Mouse (Mus musculus) liver, embryonic 13.5 days (tissue): ENCODE data around the gene Meox1. TPM values are rescaled to one million over a fixed set of nuclear protein-coding genes. Genes with fewer than 3 reads are reported as not detected.

Experiments
- polyA plus RNA-seq: library from polyadenylated mRNA; unstranded; fragments of >200 nt; fragmentation: Nextera tagmentation; extraction: Ambion mirVana; gene quantifications from 2 replicates; pipeline ENCODE4 v1.2.1, GENCODE M21; 2015

Meox1 gene
- polyA plus RNA-seq, 1 experiment from 2014 or later, result 0.59 TPM

Other genes with a start within 250 kb of the Meox1 start
- 1.1 TPM in 2 replicates for gene Arl4d, start 228.8 kb downstream of the Meox1 start, polyA plus RNA-seq
- gene Dhx8, start 161.5 kb downstream of the Meox1 start, polyA plus RNA-seq, result 19.0 and 20.5 TPM in 2 replicates
- gene Etv4, start 109.0 kb downstream of the Meox1 start, polyA plus RNA-seq, result 0.40 and 0.50 TPM in 2 replicates
- gene Sost, start 72.6 kb upstream of the Meox1 start, polyA plus RNA-seq, result 0.06 TPM in 1 of 2 replicates, not detected in the other
- not detected in 2 replicates for gene Cfap97d1, start 89.9 kb upstream of the Meox1 start, polyA plus RNA-seq
- gene Dusp3, start 92.6 kb upstream of the Meox1 start, polyA plus RNA-seq, result 9.8 and 11.2 TPM in 2 replicates
- 0.24 and 0.36 TPM in 2 replicates for gene Mpp3, start 134.1 kb upstream of the Meox1 start, polyA plus RNA-seq
- 0.51 and 0.63 TPM in 2 replicates for gene Cd300lg, start 147.1 kb upstream of the Meox1 start, polyA plus RNA-seq
- 10.2 and 13.3 TPM in 2 replicates for gene Mpp2, start 194.1 kb upstream of the Meox1 start, polyA plus RNA-seq
- not detected in 2 replicates for gene Ppy, start 206.9 kb upstream of the Meox1 start, polyA plus RNA-seq
- not detected in 2 replicates for gene Pyy, start 213.5 kb upstream of the Meox1 start, polyA plus RNA-seq